Mouse (Mus musculus): ENCODE measurements around the gene C530008M17Rik. TPM values are rescaled to one million over a fixed set of nuclear protein-coding genes. Genes with fewer than 3 reads are reported as not detected.

Gene C530008M17Rik
- polyA plus RNA-seq, 1 experiment from 2014 or later, result 11.1 TPM

DNA sequence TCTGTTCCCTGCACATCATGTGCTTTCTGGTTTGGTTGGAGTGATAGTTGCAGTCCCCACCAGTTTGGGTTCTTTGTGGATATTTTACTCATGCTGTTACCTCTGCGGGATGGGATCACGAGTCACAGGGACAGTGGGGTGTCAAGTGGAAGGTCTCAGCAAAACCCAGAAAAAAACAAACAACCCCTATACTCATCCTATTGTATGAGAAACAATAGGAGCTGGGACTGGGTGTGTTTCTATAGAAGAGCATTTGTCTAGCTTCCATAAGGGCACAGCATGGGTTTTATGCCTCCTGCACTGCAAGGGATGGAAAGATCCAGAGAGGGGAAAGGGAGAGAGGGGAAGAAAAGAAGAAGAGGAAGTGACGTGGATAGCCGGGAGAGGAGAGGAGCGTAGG, 96.0 kb downstream of the C530008M17Rik start:
- H3K27ac ChIP-seq (ENCODE audit: low read length), result no peak overlapping the region
- H3K4me1 ChIP-seq (ENCODE audit: control insufficient read depth, insufficient read depth, low read length), result no peaks in the 10 kb centered on the region
- no peaks in the 10 kb centered on the region for H3K27me3 ChIP-seq (replicated peaks; ENCODE audit: control insufficient read depth, insufficient read depth, low read length)
- H3K9ac ChIP-seq (ENCODE audit: low read depth, low read length), result no peak overlapping the region
- H3K4me2 ChIP-seq (ENCODE audit: low read depth, low read length), result no peak overlapping the region
- H3K9me3 ChIP-seq (ENCODE audit: control insufficient read depth, low read length), result no peaks in the 10 kb centered on the region
- 73% methylated on average over 5 of the region's 5 CpGs for WGBS
- H3K36me3 ChIP-seq (ENCODE audit: control insufficient read depth, insufficient read depth, low read length), result no peaks in the 10 kb centered on the region
- no peak overlapping the region for H3K4me3 ChIP-seq (ENCODE audit: low read length)
- ATAC-seq, result no peak

GRCm38 (mm10) chr5:76760349-76760748, 104.0 kb downstream of the C530008M17Rik start:
- Histone ChIP-seq H3K4me3 (ENCODE audit: low read length) (no peak overlapping the region), H3K9me3 (ENCODE audit: control insufficient read depth, low read length) (no peaks in the 10 kb centered on the region), H3K4me1 (ENCODE audit: control insufficient read depth, insufficient read depth, low read length) (0 out of 2 replicates have a peak, but pooled peaks cover 5% of the 10 kb centered on the region), H3K4me2 (ENCODE audit: low read depth, low read length) (no peak overlapping the region), H3K9ac (ENCODE audit: low read depth, low read length) (no peak overlapping the region), H3K36me3 (ENCODE audit: control insufficient read depth, insufficient read depth, low read length) (no peaks in the 10 kb centered on the region), H3K27ac (ENCODE audit: low read length) (no peak overlapping the region), H3K27me3 (replicated peaks; ENCODE audit: control insufficient read depth, insufficient read depth, low read length) (no peaks in the 10 kb centered on the region)
- no peak for ATAC-seq
- WGBS, result 72% methylated on average over 3 of the region's 3 CpGs

GRCm38 (mm10) chr5:76762030-76762698, 105.9 kb downstream of the C530008M17Rik start:
- H3K9ac ChIP-seq (ENCODE audit: low read depth, low read length), result no peak overlapping the region
- no peak overlapping the region for H3K4me3 ChIP-seq (ENCODE audit: low read length)
- H3K36me3 ChIP-seq (ENCODE audit: control insufficient read depth, insufficient read depth, low read length), result no peaks in the 10 kb centered on the region
- H3K4me1 ChIP-seq (ENCODE audit: control insufficient read depth, insufficient read depth, low read length), result 0 out of 2 replicates have a peak, but pooled peaks cover 5% of the 10 kb centered on the region
- H3K27me3 ChIP-seq (replicated peaks; ENCODE audit: control insufficient read depth, insufficient read depth, low read length), result no peaks in the 10 kb centered on the region
- peaks cover 3% of the 10 kb centered on the region; the same call in 1 of the 2 replicates for H3K9me3 ChIP-seq (ENCODE audit: control insufficient read depth, low read length)
- H3K4me2 ChIP-seq (ENCODE audit: low read depth, low read length), result no peak overlapping the region
- no peak for ATAC-seq
- H3K27ac ChIP-seq (ENCODE audit: low read length), result no peak overlapping the region
- 75% methylated on average over 14 of the region's 14 CpGs for WGBS

DNA sequence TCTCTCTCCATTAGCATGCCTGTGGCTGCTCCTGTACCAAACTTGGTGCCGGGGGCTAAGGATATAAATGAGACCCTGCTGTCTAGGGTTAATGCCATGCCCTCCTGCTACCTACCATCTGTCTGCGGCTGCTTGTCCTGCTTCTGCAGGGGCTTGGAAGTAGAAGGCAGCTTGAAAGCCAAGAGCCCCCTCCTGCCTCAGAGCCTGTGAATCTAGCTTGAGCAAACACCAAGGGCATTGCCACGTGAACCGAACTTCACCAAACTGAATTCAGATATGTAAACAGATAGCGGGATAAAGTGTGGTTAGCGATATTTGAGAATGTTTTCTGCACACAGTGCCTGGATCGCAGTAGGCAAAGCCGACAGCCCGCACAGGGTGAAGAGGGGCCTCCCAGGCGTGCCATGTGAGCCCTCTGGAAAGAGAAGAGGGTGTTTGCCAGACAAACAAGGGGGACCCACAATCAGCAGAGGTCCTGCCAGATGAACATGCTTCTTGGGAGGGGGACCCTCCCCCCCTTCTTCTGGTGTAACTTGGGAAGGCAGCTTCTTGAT, 106.9 kb downstream of the C530008M17Rik start:
- 0 out of 2 replicates have a peak, but pooled peaks have one; percentile 31 for ATAC-seq
- 43% methylated on average over 10 of the region's 10 CpGs for WGBS
- Histone ChIP-seq H3K27ac (ENCODE audit: low read length) (no peak overlapping the region), H3K9me3 (ENCODE audit: control insufficient read depth, low read length) (peaks cover 3% of the 10 kb centered on the region; the same call in 1 of the 2 replicates), H3K4me1 (ENCODE audit: control insufficient read depth, insufficient read depth, low read length) (0 out of 2 replicates have a peak, but pooled peaks cover 5% of the 10 kb centered on the region), H3K36me3 (ENCODE audit: control insufficient read depth, insufficient read depth, low read length) (no peaks in the 10 kb centered on the region), H3K27me3 (replicated peaks; ENCODE audit: control insufficient read depth, insufficient read depth, low read length) (no peaks in the 10 kb centered on the region), H3K9ac (ENCODE audit: low read depth, low read length) (no peak overlapping the region), H3K4me2 (ENCODE audit: low read depth, low read length) (no peak overlapping the region), H3K4me3 (ENCODE audit: low read length) (no peak overlapping the region)

DNA sequence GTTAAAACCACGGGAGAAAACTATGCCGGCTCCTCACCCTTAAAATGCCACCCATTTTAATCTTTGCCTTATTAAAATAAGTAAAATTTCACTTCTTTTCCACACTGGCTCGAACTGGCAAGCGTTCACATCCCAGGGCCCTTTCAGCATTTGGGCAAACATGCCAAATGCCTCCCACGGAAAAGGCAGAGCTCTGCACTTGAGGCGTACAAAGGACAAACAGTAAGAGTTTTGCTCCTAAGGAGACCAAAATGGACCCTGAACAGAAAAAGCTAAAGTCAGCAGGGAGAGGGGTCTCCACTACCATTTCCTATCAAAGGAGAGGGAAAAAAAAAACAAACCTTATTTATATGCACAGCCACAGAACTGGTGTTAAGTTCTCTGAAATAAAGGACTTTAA, 107.4 kb downstream of the C530008M17Rik start:
- Histone ChIP-seq H3K27ac (ENCODE audit: low read length) (no peak overlapping the region), H3K9me3 (ENCODE audit: control insufficient read depth, low read length) (peaks cover 3% of the 10 kb centered on the region; the same call in 1 of the 2 replicates), H3K9ac (ENCODE audit: low read depth, low read length) (no peak overlapping the region), H3K36me3 (ENCODE audit: control insufficient read depth, insufficient read depth, low read length) (no peaks in the 10 kb centered on the region), H3K4me1 (ENCODE audit: control insufficient read depth, insufficient read depth, low read length) (0 out of 2 replicates have a peak, but pooled peaks cover 5% of the 10 kb centered on the region), H3K4me3 (ENCODE audit: low read length) (no peak overlapping the region), H3K27me3 (replicated peaks; ENCODE audit: control insufficient read depth, insufficient read depth, low read length) (no peaks in the 10 kb centered on the region), H3K4me2 (ENCODE audit: low read depth, low read length) (no peak overlapping the region)
- WGBS, result 45% methylated on average over 6 of the region's 6 CpGs
- no peak for ATAC-seq

DNA sequence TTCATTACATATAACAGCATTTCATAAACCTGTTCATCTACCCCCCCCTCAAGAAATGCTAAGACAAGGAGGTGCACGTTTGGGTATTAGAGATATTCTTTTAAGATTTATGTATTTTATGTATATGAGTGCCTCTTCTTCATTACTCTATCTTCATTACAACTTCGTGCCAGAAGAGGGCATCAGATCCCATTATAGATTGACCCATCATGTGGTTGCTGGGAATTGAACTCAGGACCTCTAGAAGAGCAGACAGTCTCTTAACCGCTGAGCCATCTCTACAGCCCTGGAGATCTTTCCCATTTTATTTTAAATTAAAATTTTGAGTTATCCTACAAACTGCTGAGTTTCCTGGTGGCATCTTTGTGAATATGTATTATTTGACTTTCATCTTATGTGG, 112.7 kb downstream of the C530008M17Rik start:
- Histone ChIP-seq H3K9me3 (ENCODE audit: control insufficient read depth, low read length) (peaks cover 3% of the 10 kb centered on the region; the same call in 1 of the 2 replicates), H3K27me3 (replicated peaks; ENCODE audit: control insufficient read depth, insufficient read depth, low read length) (no peaks in the 10 kb centered on the region), H3K9ac (ENCODE audit: low read depth, low read length) (no peak overlapping the region), H3K4me2 (ENCODE audit: low read depth, low read length) (no peak overlapping the region), H3K27ac (ENCODE audit: low read length) (no peak overlapping the region), H3K4me1 (ENCODE audit: control insufficient read depth, insufficient read depth, low read length) (no peaks in the 10 kb centered on the region), H3K4me3 (ENCODE audit: low read length) (no peak overlapping the region), H3K36me3 (ENCODE audit: control insufficient read depth, insufficient read depth, low read length) (no peaks in the 10 kb centered on the region)
- WGBS, result 71% methylated on average over 3 of the region's 3 CpGs
- ATAC-seq, result no peak

DNA sequence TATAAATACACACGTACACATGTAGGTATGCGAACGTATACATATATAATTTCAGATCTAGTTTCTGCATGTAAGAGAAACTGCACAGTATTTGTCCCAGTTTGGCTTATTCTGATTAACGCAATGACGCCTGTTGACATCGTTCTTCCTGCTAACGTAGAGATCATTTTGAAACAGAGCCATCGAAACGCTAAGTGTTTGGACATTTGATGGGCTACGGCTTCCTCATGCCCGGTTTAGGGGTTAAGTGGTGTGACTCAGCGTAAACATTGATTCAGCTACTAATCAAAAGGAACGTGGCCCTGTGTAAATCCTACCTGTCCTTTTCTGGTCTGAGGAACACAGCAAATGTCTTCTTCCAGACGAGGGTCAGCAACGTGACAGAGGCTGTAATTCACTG, 113.3 kb downstream of the C530008M17Rik start:
- Histone ChIP-seq H3K36me3 (ENCODE audit: control insufficient read depth, insufficient read depth, low read length) (no peaks in the 10 kb centered on the region), H3K9me3 (ENCODE audit: control insufficient read depth, low read length) (peaks cover 3% of the 10 kb centered on the region; the same call in 1 of the 2 replicates), H3K9ac (ENCODE audit: low read depth, low read length) (no peak overlapping the region), H3K27ac (ENCODE audit: low read length) (no peak overlapping the region), H3K4me1 (ENCODE audit: control insufficient read depth, insufficient read depth, low read length) (no peaks in the 10 kb centered on the region), H3K4me3 (ENCODE audit: low read length) (no peak overlapping the region), H3K27me3 (replicated peaks; ENCODE audit: control insufficient read depth, insufficient read depth, low read length) (no peaks in the 10 kb centered on the region), H3K4me2 (ENCODE audit: low read depth, low read length) (no peak overlapping the region)
- WGBS, result 53% methylated on average over 15 of the region's 15 CpGs
- no peak for ATAC-seq

- no peaks in the 10 kb centered on the region for H3K36me3 ChIP-seq (ENCODE audit: control insufficient read depth, insufficient read depth, low read length)
- no peaks in the 10 kb centered on the region for H3K4me1 ChIP-seq (ENCODE audit: control insufficient read depth, insufficient read depth, low read length)
- no peak for ATAC-seq
- H3K27me3 ChIP-seq (replicated peaks; ENCODE audit: control insufficient read depth, insufficient read depth, low read length), result no peaks in the 10 kb centered on the region
- H3K4me3 ChIP-seq (ENCODE audit: low read length), result no peak overlapping the region
- H3K27ac ChIP-seq (ENCODE audit: low read length), result no peak overlapping the region
- H3K4me2 ChIP-seq (ENCODE audit: low read depth, low read length), result no peak overlapping the region
- H3K9me3 ChIP-seq (ENCODE audit: control insufficient read depth, low read length), result no peaks in the 10 kb centered on the region
- H3K9ac ChIP-seq (ENCODE audit: low read depth, low read length), result no peak overlapping the region
- WGBS, result 76% methylated on average over 5 of the region's 5 CpGs
Measured at GRCm38 (mm10) chr5:76771371-76771770, 115.1 kb downstream of the C530008M17Rik start.

- Histone ChIP-seq H3K4me2 (ENCODE audit: low read depth, low read length) (no peak overlapping the region), H3K4me1 (ENCODE audit: control insufficient read depth, insufficient read depth, low read length) (no peaks in the 10 kb centered on the region), H3K27ac (ENCODE audit: low read length) (no peak overlapping the region), H3K27me3 (replicated peaks; ENCODE audit: control insufficient read depth, insufficient read depth, low read length) (no peaks in the 10 kb centered on the region), H3K9me3 (ENCODE audit: control insufficient read depth, low read length) (no peaks in the 10 kb centered on the region), H3K4me3 (ENCODE audit: low read length) (no peak overlapping the region), H3K36me3 (ENCODE audit: control insufficient read depth, insufficient read depth, low read length) (no peaks in the 10 kb centered on the region), H3K9ac (ENCODE audit: low read depth, low read length) (no peak overlapping the region)
- WGBS, result 69% methylated on average over 4 of the region's 4 CpGs
- no peak for ATAC-seq
Measured at GRCm38 (mm10) chr5:76772831-76773230, 116.5 kb downstream of the C530008M17Rik start.

All from intestine, embryonic 16.5 days (tissue).